Mouse (Mus musculus) spleen, postnatal 14 days (tissue): Measurements from ENCODE around the gene Ifna11.
"Not testable (repeated sequence)": the region's sequence is repeated elsewhere in the genome, so short reads cannot be mapped to it uniquely, and the experiment has no call there.

Experiments
- DNase-seq, 2 experiments: peaks; one replicate each; pipeline ENCODE4 v3.0.0; 2021 to 2022; ENCODE audit warnings: low spot score in 2 of 2

Ifna11 gene

GRCm38 (mm10) chr4:88819659-88820058, at the start of gene Ifna11:
TSS of gene Ifna11 (plus strand) at chr4:88819959.
- DNase-seq, result no peak

GRCm38 (mm10) chr4:88773534-88773933, 46.2 kb upstream of the Ifna11 start, which contains the start of gene Gm13290:
TSS of gene Gm13290 (plus strand) at chr4:88773834.
- not testable (repeated sequence) for DNase-seq

- DNase-seq, result not testable (repeated sequence)
Measured at GRCm38 (mm10) chr4:88776622-88777021, 43.1 kb upstream of the Ifna11 start, which contains the start of gene Gm13289. TSS of gene Gm13289 (plus strand) at chr4:88776922.

GRCm38 (mm10) chr4:88779550-88779949, 40.2 kb upstream of the Ifna11 start, which contains the start of gene Gm13272:
TSS of gene Gm13272 (plus strand) at chr4:88779850.
- DNase-seq, result not testable (repeated sequence)

- DNase-seq, result not testable (repeated sequence)
Measured at GRCm38 (mm10) chr4:88780320-88780719, 39.4 kb upstream of the Ifna11 start.

GRCm38 (mm10) chr4:88781831-88782230, 37.9 kb upstream of the Ifna11 start, which contains the start of gene Ifnz:
TSS of gene Ifnz (plus strand) at chr4:88782131.
- not testable (repeated sequence) for DNase-seq

- not testable (repeated sequence) for DNase-seq
Measured at GRCm38 (mm10) chr4:88782335-88782734, 37.4 kb upstream of the Ifna11 start.

- not testable (repeated sequence) for DNase-seq
Measured at GRCm38 (mm10) chr4:88785409-88785808, 34.4 kb upstream of the Ifna11 start, which contains the start of gene Gm13276. TSS of gene Gm13276 (plus strand) at chr4:88785709.

GRCm38 (mm10) chr4:88788402-88788801, 31.4 kb upstream of the Ifna11 start, which contains the start of gene Gm13277:
TSS of gene Gm13277 (plus strand) at chr4:88788632.
- DNase-seq, result peak; percentile 30 to 47

GRCm38 (mm10) chr4:88791250-88791649, 28.5 kb upstream of the Ifna11 start, which contains the start of gene Gm13278:
TSS of gene Gm13278 (plus strand) at chr4:88791550.
- not testable (repeated sequence) for DNase-seq

- peak; percentile 34 to 58 for DNase-seq
Measured at GRCm38 (mm10) chr4:88793936-88794675, 25.7 kb upstream of the Ifna11 start, which contains the start of gene Gm13275. TSS of gene Gm13275 (plus strand) at chr4:88794487.

GRCm38 (mm10) chr4:88797097-88797496, 22.7 kb upstream of the Ifna11 start, which contains the start of gene Gm13279:
TSS of gene Gm13279 (plus strand) at chr4:88797397.
- DNase-seq, result not testable (repeated sequence)

GRCm38 (mm10) chr4:88799365-88799764, 20.4 kb upstream of the Ifna11 start, which contains the start of gene Gm13285:
TSS of gene Gm13285 (plus strand) at chr4:88799665.
- not testable (repeated sequence) for DNase-seq

GRCm38 (mm10) chr4:88802954-88803353, 16.8 kb upstream of the Ifna11 start, which contains the start of gene Gm13287:
TSS of gene Gm13287 (plus strand) at chr4:88803254.
- not testable (repeated sequence) for DNase-seq

GRCm38 (mm10) chr4:88805231-88805630, 14.5 kb upstream of the Ifna11 start, which contains the start of gene Gm13288:
TSS of gene Gm13288 (plus strand) at chr4:88805531.
- DNase-seq, result not testable (repeated sequence)

- not testable (repeated sequence) for DNase-seq
Measured at GRCm38 (mm10) chr4:88805761-88806160, 14.0 kb upstream of the Ifna11 start.

GRCm38 (mm10) chr4:88815928-88816327, 3.8 kb upstream of the Ifna11 start, which contains the start of gene Ifna7:
TSS of gene Ifna7 (plus strand) at chr4:88816228.
- no peak for DNase-seq

GRCm38 (mm10) chr4:88822995-88823394, 3.2 kb downstream of the Ifna11 start:
- DNase-seq, result no peak

- not testable (repeated sequence) for DNase-seq
Measured at GRCm38 (mm10) chr4:88827116-88827515, 7.4 kb downstream of the Ifna11 start, which contains the start of gene Ifna6. TSS of gene Ifna6 (plus strand) at chr4:88827416.

- DNase-seq, result no peak
Measured at GRCm38 (mm10) chr4:88830523-88830922, 10.8 kb downstream of the Ifna11 start.

- DNase-seq, result not testable (repeated sequence)
Measured at GRCm38 (mm10) chr4:88835225-88835624, 15.5 kb downstream of the Ifna11 start, which contains the start of gene Ifna5. TSS of gene Ifna5 (plus strand) at chr4:88835525.

GRCm38 (mm10) chr4:88838828-88839227, 19.1 kb downstream of the Ifna11 start:
- no peak for DNase-seq
